Mouse (Mus musculus) ES-Bruce4 (cell line): ENCODE data around the gene Mkrn2. TPM values are rescaled to one million over a fixed set of nuclear protein-coding genes. Genes with fewer than 3 reads are reported as not detected.

ENCODE experiments used
- H3K27ac ChIP-seq: 2 replicates; pipeline ENCODE4 v1.5.1; 2012; ENCODE audit warnings: low read length, inconsistent platforms; ENCODE audit not compliant: insufficient read depth
- H3K27me3 ChIP-seq: 2 replicates; pipeline ENCODE4 v1.6.1; 2012; ENCODE audit warnings: mild to moderate bottlenecking, low read length, inconsistent platforms; ENCODE audit not compliant: control insufficient read depth, poor library complexity, insufficient read depth, severe bottlenecking
- H3K36me3 ChIP-seq: 2 replicates; pipeline ENCODE4 v1.6.1; 2012; ENCODE audit warnings: inconsistent platforms, mild to moderate bottlenecking, low read length, moderate library complexity; ENCODE audit not compliant: control insufficient read depth, poor library complexity, insufficient read depth, severe bottlenecking
- H3K4me1 ChIP-seq: one replicate; pipeline ENCODE4 v1.8.1; 2011; ENCODE audit warnings: low read length; ENCODE audit not compliant: control insufficient read depth, insufficient read depth
- H3K4me3 ChIP-seq: 2 replicates; pipeline ENCODE4 v1.5.1; 2011; ENCODE audit warnings: low read depth, mild to moderate bottlenecking, low read length
- H3K9ac ChIP-seq: 2 replicates; pipeline ENCODE4 v1.6.1; 2012; ENCODE audit warnings: low read depth, mild to moderate bottlenecking, inconsistent platforms; ENCODE audit not compliant: poor library complexity, severe bottlenecking
- H3K9me3 ChIP-seq: replicated peaks from 2 replicates; pipeline ENCODE4 v1.6.1; 2012; ENCODE audit warnings: mild to moderate bottlenecking, low read length, inconsistent platforms; ENCODE audit not compliant: control insufficient read depth, poor library complexity, insufficient read depth, severe bottlenecking
- CTCF ChIP-seq: IDR thresholded peaks from one replicate; pipeline ENCODE4 v1.8.1; 2011; ENCODE audit warnings: low read depth, low read length
- EP300 ChIP-seq: IDR thresholded peaks from 2 replicates; pipeline ENCODE4 v1.6.1; 2011; ENCODE audit warnings: low read depth, low read length; ENCODE audit not compliant: insufficient read depth
- POLR2A ChIP-seq: IDR thresholded peaks from one replicate; pipeline ENCODE4 v1.8.1; 2011; ENCODE audit warnings: low read length; ENCODE audit not compliant: insufficient read depth
- polyA plus RNA-seq: library from polyadenylated mRNA; stranded (reverse); fragments of >200 nt; gene quantifications from 2 replicates; pipeline ENCODE4 v1.2.4, GENCODE M21; 2011; ENCODE audit warnings: low read depth; ENCODE audit not compliant: missing spikeins, insufficient read depth, insufficient read length

Gene Mkrn2
- polyA plus RNA-seq, 1 experiment: 45.1 TPM

- peaks cover 5% of the 10 kb centered on the region; the same call in 1 of the 2 replicates for H3K36me3 ChIP-seq
These were observed 27.5 kb upstream of the Mkrn2 start for GRCm38 (mm10) chr6:115574171-115574570.

GRCm38 (mm10) chr6:115577407-115577806 lies 24.3 kb upstream of the Mkrn2 start:
- TF ChIP-seq CTCF (no peak), POLR2A (no peak), EP300 (no peak)
- no peaks in the 10 kb centered on the region for H3K9me3 ChIP-seq
- H3K4me1 ChIP-seq: no peaks in the 10 kb centered on the region
- no peak overlapping the region for H3K27ac ChIP-seq
- H3K36me3 ChIP-seq: no peaks in the 10 kb centered on the region
- no peak overlapping the region for H3K4me3 ChIP-seq
- H3K27me3 ChIP-seq: no peaks in the 10 kb centered on the region
- H3K9ac ChIP-seq: no peak overlapping the region

More at GRCm38 (mm10) chr6:115574171-115574570, 27.5 kb upstream of the Mkrn2 start:
- H3K27ac ChIP-seq: no peak overlapping the region
- no peak overlapping the region for H3K9ac ChIP-seq
- H3K9me3 ChIP-seq: peaks cover 5% of the 10 kb centered on the region; the same call in 1 of the 2 replicates
- no peaks in the 10 kb centered on the region for H3K4me1 ChIP-seq
- H3K4me3 ChIP-seq: no peak overlapping the region
- H3K27me3 ChIP-seq: no peaks in the 10 kb centered on the region
- TF ChIP-seq POLR2A (no peak), CTCF (no peak)

- Histone ChIP-seq H3K27ac (no peak overlapping the region), H3K9ac (no peak overlapping the region), H3K9me3 (no peaks in the 10 kb centered on the region), H3K4me1 (no peaks in the 10 kb centered on the region), H3K27me3 (no peaks in the 10 kb centered on the region), H3K36me3 (no peaks in the 10 kb centered on the region), H3K4me3 (no peak overlapping the region)
- TF ChIP-seq EP300 (no peak), POLR2A (no peak), CTCF (no peak)
These were observed 23.8 kb upstream of the Mkrn2 start for GRCm38 (mm10) chr6:115577941-115578340.

GRCm38 (mm10) chr6:115580810-115581209 lies 20.9 kb upstream of the Mkrn2 start:
- Histone ChIP-seq H3K4me3 (no peak overlapping the region), H3K9ac (no peak overlapping the region), H3K27me3 (no peaks in the 10 kb centered on the region), H3K36me3 (no peaks in the 10 kb centered on the region), H3K9me3 (no peaks in the 10 kb centered on the region), H3K27ac (no peak overlapping the region), H3K4me1 (no peaks in the 10 kb centered on the region)
- TF ChIP-seq CTCF: no peak
- no peak for TF ChIP-seq POLR2A
- TF ChIP-seq EP300: no peak

- no peak overlapping the region for H3K27ac ChIP-seq
- H3K4me1 ChIP-seq: no peaks in the 10 kb centered on the region
- H3K9ac ChIP-seq: no peak overlapping the region
- no peak overlapping the region for H3K4me3 ChIP-seq
- no peaks in the 10 kb centered on the region for H3K36me3 ChIP-seq
- H3K9me3 ChIP-seq: no peaks in the 10 kb centered on the region
- no peaks in the 10 kb centered on the region for H3K27me3 ChIP-seq
- TF ChIP-seq EP300 (no peak), CTCF (no peak), POLR2A (no peak)
These were observed 19.2 kb upstream of the Mkrn2 start for GRCm38 (mm10) chr6:115582328-115583115.

- Histone ChIP-seq H3K4me1 (no peaks in the 10 kb centered on the region), H3K9ac (no peak overlapping the region), H3K27me3 (no peaks in the 10 kb centered on the region), H3K4me3 (no peak overlapping the region), H3K27ac (no peak overlapping the region), H3K9me3 (no peaks in the 10 kb centered on the region), H3K36me3 (no peaks in the 10 kb centered on the region)
- TF ChIP-seq POLR2A: no peak
- no peak for TF ChIP-seq EP300
- no peak for TF ChIP-seq CTCF
These were observed 18.1 kb upstream of the Mkrn2 start for GRCm38 (mm10) chr6:115583430-115584125.
